Mouse (Mus musculus) layer of hippocampus, adult 9-10 months (tissue): ENCODE results near the gene Mxi1.

Experiments
- DNase-seq: peaks from one replicate; pipeline ENCODE4 v3.0.0; 2022; ENCODE audit warnings: low spot score

Mxi1 gene

GRCm38 (mm10) chr19:53299829-53300181, 10.5 kb upstream of the Mxi1 start:
- DNase-seq, result no peak

- no peak for DNase-seq
These were observed 6.9 kb upstream of the Mxi1 start for GRCm38 (mm10) chr19:53303382-53303781.

- DNase-seq, result no peak
These were observed 4.7 kb upstream of the Mxi1 start for GRCm38 (mm10) chr19:53305621-53306020.

GRCm38 (mm10) chr19:53306706-53307105, 3.6 kb upstream of the Mxi1 start:
- DNase-seq, result no peak

GRCm38 (mm10) chr19:53307219-53307618, 3.1 kb upstream of the Mxi1 start:
- DNase-seq, result no peak

DNA sequence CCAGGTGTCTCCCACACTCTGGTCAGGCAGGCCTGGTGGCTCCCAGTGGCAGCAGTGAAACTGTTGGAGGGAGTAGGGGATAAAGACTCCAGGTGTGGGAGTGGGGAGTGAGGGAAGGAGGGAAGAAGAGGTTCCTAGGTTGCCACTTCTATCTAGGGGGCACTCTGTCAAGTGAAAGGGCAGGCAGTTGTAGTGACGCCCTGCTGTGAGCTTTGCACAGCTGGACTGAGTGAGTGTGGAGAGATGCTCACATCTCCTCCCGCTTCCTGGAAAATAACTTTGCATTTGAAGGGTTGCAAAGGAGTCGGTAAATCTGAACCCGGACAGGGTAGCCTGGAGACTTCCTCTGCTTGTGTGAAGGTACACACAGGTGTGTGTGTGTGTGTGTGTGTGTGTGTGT, 687 bp upstream of the Mxi1 start:
- DNase-seq, result no peak

- DNase-seq, result no peak
These were observed 629 bp downstream of the Mxi1 start for GRCm38 (mm10) chr19:53310771-53311523.

DNA sequence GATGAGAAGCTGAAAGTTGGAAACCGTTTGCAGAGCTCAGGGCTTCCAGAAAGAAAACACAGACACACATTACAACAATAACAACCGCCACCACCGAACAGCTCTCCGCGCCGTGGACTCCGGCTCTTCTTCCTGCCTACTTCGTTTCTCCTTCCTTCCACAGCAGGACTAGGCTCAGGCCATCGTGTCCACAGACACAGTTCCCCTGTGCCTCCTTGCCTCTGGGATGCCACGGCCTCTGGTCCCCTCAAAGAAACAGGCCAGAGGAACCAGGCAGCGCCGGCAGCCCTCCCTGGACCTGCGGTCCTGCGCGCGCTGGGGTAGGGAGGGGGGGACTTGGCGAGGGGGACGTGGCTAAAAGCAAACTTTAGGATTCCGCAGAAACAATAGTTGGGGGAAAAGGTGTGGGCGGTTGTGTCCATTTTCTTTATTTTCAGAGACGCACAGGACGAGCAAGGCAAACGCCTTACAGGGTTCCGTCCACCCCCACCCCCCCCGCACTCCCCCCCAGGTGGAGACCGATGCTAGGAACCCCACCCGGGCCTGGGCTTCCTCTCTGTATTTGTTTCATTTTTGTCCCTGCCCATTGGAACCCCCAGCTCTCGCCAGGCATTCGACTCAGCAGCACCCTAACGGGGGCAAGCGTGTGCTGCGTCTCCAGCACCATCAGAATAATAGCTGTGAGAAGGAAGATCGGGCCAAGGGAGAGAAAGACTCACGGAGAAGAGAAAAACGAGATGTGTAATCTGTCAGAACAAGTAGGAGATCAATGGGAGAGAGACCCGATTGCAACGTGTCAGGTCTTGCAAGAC, 1.4 kb downstream of the Mxi1 start:
- DNase-seq, result no peak

- no peak for DNase-seq
These were observed 2.1 kb downstream of the Mxi1 start for GRCm38 (mm10) chr19:53312336-53312871.

GRCm38 (mm10) chr19:53312951-53313683, 2.8 kb downstream of the Mxi1 start:
- no peak for DNase-seq

- DNase-seq, result peak; percentile 100
These were observed 3.5 kb downstream of the Mxi1 start for GRCm38 (mm10) chr19:53313684-53314443.

GRCm38 (mm10) chr19:53314530-53315208, 4.4 kb downstream of the Mxi1 start:
- no peak for DNase-seq

- DNase-seq, result no peak
These were observed 4.9 kb downstream of the Mxi1 start for GRCm38 (mm10) chr19:53315209-53315654.

- DNase-seq, result no peak
These were observed 5.8 kb downstream of the Mxi1 start for GRCm38 (mm10) chr19:53316105-53316504.

DNA sequence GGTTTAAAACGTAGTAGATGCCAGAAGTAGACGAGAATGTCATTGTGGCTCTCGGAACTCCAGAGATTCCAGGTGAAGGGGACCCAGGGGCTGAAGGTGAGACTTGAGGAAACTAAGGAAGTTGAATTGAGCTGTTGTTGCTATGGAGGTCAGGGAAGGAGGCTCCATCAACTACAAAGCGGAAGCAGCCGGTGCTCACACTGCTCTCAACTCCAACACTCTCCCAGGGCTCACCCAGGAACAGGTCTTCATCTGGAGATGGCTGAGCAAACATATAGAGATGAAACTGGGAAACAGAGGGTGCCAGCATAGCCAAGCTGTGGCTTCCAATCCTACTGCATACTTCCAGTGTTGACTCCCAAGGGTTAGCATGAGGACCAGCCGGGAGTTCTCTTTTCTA, 6.6 kb downstream of the Mxi1 start:
- no peak for DNase-seq

DNA sequence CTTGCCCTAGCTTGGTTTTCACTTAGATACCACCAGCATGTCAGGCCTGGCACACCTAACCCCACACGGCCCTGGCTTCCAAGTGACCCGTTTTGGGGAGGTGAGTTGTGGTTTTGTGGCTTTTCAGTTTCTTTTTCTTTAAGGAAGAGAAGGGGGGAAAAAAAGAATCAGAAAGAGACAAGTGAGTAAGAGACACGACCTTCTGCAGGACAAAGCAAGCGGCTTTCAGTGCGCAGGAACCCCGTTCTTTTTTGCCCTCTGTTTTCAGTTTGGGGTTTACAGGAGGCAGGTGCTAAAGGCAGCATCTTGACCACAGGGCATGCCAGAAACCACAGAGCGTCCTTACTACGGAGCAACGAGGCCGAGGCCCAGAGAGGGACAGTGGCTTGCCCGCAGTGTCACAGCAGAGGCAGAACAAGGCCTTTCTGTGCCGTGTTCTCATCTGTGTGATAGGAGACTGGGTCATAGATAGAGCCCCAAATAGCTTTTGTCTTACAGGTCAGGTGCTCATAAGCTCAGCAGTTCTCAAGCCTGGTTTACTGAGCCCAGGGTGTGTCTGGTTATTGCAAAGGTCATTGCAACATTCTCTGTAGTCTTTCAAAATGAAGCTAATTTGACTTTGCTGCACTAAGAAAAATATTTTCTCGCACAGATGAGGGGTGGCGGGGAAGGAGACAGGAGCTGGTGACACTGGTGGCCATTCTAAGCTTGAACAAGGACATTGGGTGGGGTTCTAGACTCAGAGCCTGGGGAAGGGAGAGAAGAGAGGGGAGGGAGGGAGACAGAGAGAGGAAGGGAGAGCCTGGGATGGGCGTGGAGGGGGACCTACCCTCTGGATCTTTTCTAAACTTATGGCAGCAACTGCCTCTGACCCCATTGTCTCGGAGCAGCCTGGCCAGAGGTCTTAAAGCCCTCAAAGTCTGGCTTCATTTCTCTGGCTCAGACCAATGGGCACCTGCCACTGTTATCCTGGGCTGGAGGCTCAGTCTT, 8.1 kb downstream of the Mxi1 start:
- no peak for DNase-seq

- DNase-seq, result no peak
These were observed 10.2 kb downstream of the Mxi1 start for GRCm38 (mm10) chr19:53320264-53321110.

- DNase-seq, result no peak
These were observed 11.0 kb downstream of the Mxi1 start for GRCm38 (mm10) chr19:53321273-53321672.
